In genomic region chr1:39176690-39177089, GRCm38 (mm10) we compare ENCODE assay signal across 17 mouse cellular contexts. TPM values are rescaled to one million over a fixed set of nuclear protein-coding genes. Genes with fewer than 3 reads are reported as not detected.
DNase-seq lines count a peak whose midpoint lies in the region; ATAC-seq and TF ChIP-seq lines count a peak whose summit lies in the region.
"Had no signal": no experiment of that assay in that cellular context is flagged by ENCODE, and none has a peak within 500 bp of the region (broad histone marks: within the 10 kb centered on the region; RNA-seq: fewer than 3 reads in every experiment).

No protein-coding gene starts in this region.

- no peak overlapping the region for H3K4me2 ChIP-seq in kidney, embryonic 14.5 days (replicated peaks; ENCODE audit: low read depth, low read length)
- H3K4me2 ChIP-seq: embryonic facial prominence, embryonic 13.5 days; hindbrain, embryonic 13.5 days had no signal

- no peak overlapping the region for H3K27ac ChIP-seq in kidney, embryonic 14.5 days (ENCODE audit: low read depth, low read length)
- peak overlapping the region; percentile 87 for H3K27ac ChIP-seq in left cerebral cortex, adult 2 months
- H3K27ac ChIP-seq: embryonic facial prominence, embryonic 13.5 days; heart, embryonic 10.5 days; hindbrain, embryonic 13.5 days; hindbrain, postnatal 0 days had no signal

- H3K9me3 ChIP-seq in kidney, embryonic 14.5 days (ENCODE audit: control insufficient read depth, low read length), result peaks cover 4% of the 10 kb centered on the region; the same call in 1 of the 2 replicates
- H3K9me3 ChIP-seq: embryonic facial prominence, embryonic 13.5 days; heart, embryonic 10.5 days; hindbrain, embryonic 13.5 days had no signal

- peak; percentile 44 for DNase-seq in kidney, adult 11 months
- DNase-seq in left cerebral cortex, adult 2 months (ENCODE audit: extremely low spot score in 1 of 2, low spot score in 2 of 2), result no peak
- DNase-seq in left cerebral cortex, adult 18-20 months (ENCODE audit: low spot score in 2 of 2), result no peak
- peak; percentile 82 for DNase-seq in kidney, adult 9 months
- DNase-seq in kidney, postnatal 25 days, result peak; percentile 54 to 60
- no peak for DNase-seq in adrenal gland, postnatal 10 days
- DNase-seq in heart, postnatal 4 days, result no peak
- DNase-seq: adrenal gland, adult 2 months; adrenal gland, postnatal 36 days; cerebellum, adult 8-10 months; heart, adult 11 months; heart, postnatal 10 days had no signal

- H3K9ac ChIP-seq in kidney, embryonic 14.5 days (ENCODE audit: low read depth, low read length), result no peak overlapping the region
- H3K9ac ChIP-seq: embryonic facial prominence, embryonic 13.5 days; hindbrain, embryonic 13.5 days had no signal

- no peak overlapping the region for H3K4me3 ChIP-seq in kidney, embryonic 14.5 days (ENCODE audit: low read length)
- H3K4me3 ChIP-seq in left cerebral cortex, adult 2 months, result no peak overlapping the region
- H3K4me3 ChIP-seq: embryonic facial prominence, embryonic 13.5 days; heart, embryonic 10.5 days; hindbrain, embryonic 13.5 days had no signal

- no peaks in the 10 kb centered on the region for H3K27me3 ChIP-seq in kidney, embryonic 14.5 days (ENCODE audit: control insufficient read depth, insufficient read depth, low read length)
- H3K27me3 ChIP-seq: embryonic facial prominence, embryonic 13.5 days; hindbrain, embryonic 13.5 days had no signal

- no peak for TF ChIP-seq CTCF in left cerebral cortex, adult 2 months (IDR thresholded peaks at IDR 0.05)

- H3K36me3 ChIP-seq in kidney, embryonic 14.5 days (ENCODE audit: control insufficient read depth, insufficient read depth, low read length), result no peaks in the 10 kb centered on the region
- H3K36me3 ChIP-seq: embryonic facial prominence, embryonic 13.5 days; heart, embryonic 10.5 days; hindbrain, embryonic 13.5 days had no signal

- H3K4me1 ChIP-seq in kidney, embryonic 14.5 days (ENCODE audit: control insufficient read depth, insufficient read depth, low read length), result no peaks in the 10 kb centered on the region
- H3K4me1 ChIP-seq: embryonic facial prominence, embryonic 13.5 days; hindbrain, embryonic 13.5 days had no signal

- no peak for ATAC-seq in kidney, embryonic 14.5 days (ENCODE audit: low FRiP score, low TSS enrichment)

- intact Hi-C loops in left cerebral cortex, adult 2 months (cut with DNase I), result loop anchor here (1.0 kb wide), 4 partner anchors 17 to 163 kb away; partner anchors contain the start of gene Npas2

- 94% methylated on average over 5 of the region's 5 CpGs for WGBS in kidney, embryonic 14.5 days

RNA-seq across cellular contexts. Expression of gene Npas2, which starts 16.8 kb away (rescaled TPM):
- polyA plus RNA-seq in kidney, embryonic 14.5 days (2014; fragmentation: Nextera tagmentation; extraction: Ambion mirVana), result 0.41 and 0.70 TPM in 2 replicates
- total RNA-seq in left cerebral cortex, adult 2 months (2021), result 10 to 100 TPM; 65.7 to 75.6 TPM
- total RNA-seq in left cerebral cortex, adult 18-20 months (2021), result 10 to 100 TPM; 58.8 to 70.4 TPM
- total RNA-seq in adrenal gland, postnatal 10 days (2021), result 1 to 10 TPM; 6.2 to 7.6 TPM
- 10 to 100 TPM; 11.1 to 13.5 TPM for total RNA-seq in heart, postnatal 4 days (2021)

Comparison
In these comparisons a context has a peak if more than half of its experiments do, and no peak if none do; other contexts are left out.
1. DNase-seq: peak in kidney, adult 11 months (single experiment), kidney, adult 9 months (single experiment) and kidney, postnatal 25 days (2 of 2); none in left cerebral cortex, adult 2 months (0 of 2), left cerebral cortex, adult 18-20 months (0 of 2), adrenal gland, postnatal 10 days (single experiment) and heart, postnatal 4 days (single experiment).
2. RNA of gene Npas2, which starts 16.8 kb away (total RNA-seq): 65.7 to 75.6 TPM in left cerebral cortex, adult 2 months and 58.8 to 70.4 TPM in left cerebral cortex, adult 18-20 months; 11.1 to 13.5 TPM in heart, postnatal 4 days and 6.2 to 7.6 TPM in adrenal gland, postnatal 10 days; every median in the first group is over 4 times any median in the second.